ENCODE assay signal across 8 mouse cellular contexts in the genomic region with DNA sequence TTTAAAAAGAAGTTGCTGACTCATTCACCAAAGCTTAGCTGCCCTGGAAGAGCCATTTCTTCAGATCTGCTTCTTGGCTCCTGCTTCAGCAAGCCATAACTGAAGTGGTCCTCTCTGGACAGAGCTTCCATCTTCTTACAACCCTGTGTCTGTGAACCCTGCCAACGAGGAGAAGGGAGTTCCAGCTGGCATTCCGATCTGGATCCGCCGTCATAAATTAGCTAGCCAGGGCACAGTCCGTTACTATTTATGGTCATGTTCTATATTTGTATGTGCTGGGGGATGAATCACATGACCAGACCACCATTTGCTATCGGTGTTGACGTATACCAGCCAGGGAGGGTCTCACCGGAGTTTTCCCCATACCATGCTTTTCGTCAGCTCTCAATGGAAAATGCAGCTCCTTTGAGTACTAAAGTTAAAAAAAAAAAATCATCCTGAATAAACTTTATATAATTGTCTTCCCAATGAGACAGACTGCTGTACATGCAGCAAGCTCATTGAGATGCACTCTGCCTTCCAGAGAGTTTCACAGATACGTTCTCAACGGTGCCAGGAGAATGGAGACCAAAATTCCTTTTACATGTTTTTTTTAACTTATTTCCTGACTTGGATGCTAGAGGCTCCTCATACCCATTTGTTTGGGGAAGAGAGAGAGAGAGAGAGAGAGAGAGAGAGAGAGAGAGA.
DNase-seq lines count a peak whose midpoint lies in the region; ATAC-seq and TF ChIP-seq lines count a peak whose summit lies in the region.

No protein-coding gene starts in this region.

- 0 out of 2 replicates have a peak overlapping the region, but pooled peaks have one; percentile 9 for H3K4me2 ChIP-seq in midbrain, embryonic 15.5 days

- no peak overlapping the region for H3K4me3 ChIP-seq in cortical plate, adult 2 months (ENCODE audit: insufficient read depth, low read length)
- H3K4me3 ChIP-seq in midbrain, embryonic 15.5 days, result no peak overlapping the region

- H3K9ac ChIP-seq in midbrain, embryonic 15.5 days, result no peak overlapping the region

- TF ChIP-seq CTCF in cortical plate, adult 2 months (IDR thresholded peaks at IDR 0.05; ENCODE audit: extremely low read depth, insufficient read depth, low read length), result no peak

- WGBS in midbrain, embryonic 15.5 days, result 45% methylated on average over 11 of the region's 11 CpGs

- no peaks in the 10 kb centered on the region for H3K27me3 ChIP-seq in midbrain, embryonic 15.5 days (replicated peaks)

- peak; percentile 52 for DNase-seq in urinary bladder, postnatal 14 days (ENCODE audit: low spot score)
- DNase-seq in urinary bladder, postnatal 10 days (ENCODE audit: low spot score), result no peak
- DNase-seq in heart, adult 8-10 months (ENCODE audit: low spot score), result peak; percentile 80
- peak; percentile 55 for DNase-seq in layer of hippocampus, adult 9-11 months
- DNase-seq in thymus, postnatal 0 days (ENCODE audit: low spot score), result no peak
- DNase-seq in natural killer cell, adult 2 months (ENCODE audit: low spot score in 2 of 2), result no peak

- H3K27ac ChIP-seq in cortical plate, adult 2 months (ENCODE audit: insufficient read depth, low read length), result peak overlapping the region; percentile 43; the same call in 1 of the 2 replicates
- H3K27ac ChIP-seq in midbrain, embryonic 15.5 days, result peak overlapping the region; percentile 63; the same call in 1 of the 2 replicates

- no peaks in the 10 kb centered on the region for H3K36me3 ChIP-seq in midbrain, embryonic 15.5 days (replicated peaks)

- no peaks in the 10 kb centered on the region for H3K9me3 ChIP-seq in midbrain, embryonic 15.5 days

- no peak for TF ChIP-seq POLR2A in cortical plate, adult 2 months (IDR thresholded peaks at IDR 0.05; ENCODE audit: extremely low read depth, insufficient read depth, low read length)

- peaks cover 6% of the 10 kb centered on the region for H3K4me1 ChIP-seq in cortical plate, adult 2 months (ENCODE audit: control insufficient read depth, insufficient read depth, low read length)
- H3K4me1 ChIP-seq in midbrain, embryonic 15.5 days, result peaks cover 22% of the 10 kb centered on the region

- 0 out of 2 replicates have a peak, but pooled peaks have one; percentile 46 for ATAC-seq in midbrain, embryonic 15.5 days (replicated peaks)

Comparison
In these comparisons a context has a peak if more than half of its experiments do, and no peak if none do; other contexts are left out.
1. DNase-seq: peak in urinary bladder, postnatal 14 days (single experiment), heart, adult 8-10 months (single experiment) and layer of hippocampus, adult 9-11 months (single experiment); none in urinary bladder, postnatal 10 days (single experiment), thymus, postnatal 0 days (single experiment) and natural killer cell, adult 2 months (0 of 2).